In the genomic region with DNA sequence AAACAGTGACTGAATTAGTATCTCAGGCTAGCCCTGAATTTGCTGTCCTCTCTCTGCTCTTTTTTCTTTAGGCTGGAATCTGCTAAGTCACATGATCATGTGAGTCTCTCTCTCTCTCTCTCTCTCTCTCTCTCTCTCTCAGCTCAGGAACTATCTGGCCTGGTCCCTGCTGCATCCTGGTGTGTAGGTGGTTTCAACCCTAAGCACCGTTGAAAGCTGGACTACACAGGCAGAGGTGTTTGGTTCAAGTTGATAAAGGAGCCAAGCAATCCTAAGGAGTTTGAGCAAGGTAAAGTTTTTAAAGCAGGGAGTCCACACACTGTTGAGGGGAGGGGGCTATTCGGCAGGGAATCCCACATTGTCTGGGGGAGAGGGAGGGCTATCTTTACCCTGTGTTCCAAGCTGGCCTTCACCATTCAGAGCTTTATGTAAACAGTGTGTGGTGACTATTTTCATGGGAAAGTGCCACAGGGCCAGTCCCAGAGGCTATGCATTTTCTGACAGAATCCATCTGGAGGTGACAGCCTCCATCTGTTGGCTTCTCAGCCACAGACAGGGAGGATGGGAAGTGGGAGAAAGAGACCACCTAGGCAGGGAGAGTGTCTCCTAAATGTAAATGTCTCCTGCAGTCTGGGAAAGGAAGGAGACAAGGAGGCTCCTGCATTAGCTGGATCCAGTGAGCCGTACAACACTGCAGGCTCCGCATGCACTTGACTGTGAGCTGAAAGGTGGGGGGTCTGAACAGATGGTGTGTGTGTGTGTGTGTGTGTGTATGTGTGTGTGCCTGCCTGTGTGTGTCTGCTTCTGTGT, we compare ENCODE assay signal across 11 mouse cellular contexts. TPM values are rescaled to one million over a fixed set of nuclear protein-coding genes. Genes with fewer than 3 reads are reported as not detected.
DNase-seq lines count a peak whose midpoint lies in the region; ATAC-seq and TF ChIP-seq lines count a peak whose summit lies in the region.
"Had no signal": no experiment of that assay in that cellular context is flagged by ENCODE, and none has a peak within 500 bp of the region (broad histone marks: within the 10 kb centered on the region; RNA-seq: fewer than 3 reads in every experiment).

No protein-coding gene starts in this region.

- H3K9me3 ChIP-seq in kidney, embryonic 16.5 days (ENCODE audit: low read length), result no peaks in the 10 kb centered on the region
- no peaks in the 10 kb centered on the region for H3K9me3 ChIP-seq in embryonic facial prominence, embryonic 12.5 days
- H3K9me3 ChIP-seq in hindbrain, postnatal 0 days (ENCODE audit: low read length), result no peaks in the 10 kb centered on the region
- no peaks in the 10 kb centered on the region for H3K9me3 ChIP-seq in midbrain, postnatal 0 days (ENCODE audit: low read length)
- H3K9me3 ChIP-seq: embryonic facial prominence, embryonic 15.5 days had no signal

- H3K4me3 ChIP-seq in kidney, embryonic 16.5 days (ENCODE audit: low read length), result no peak overlapping the region
- no peak overlapping the region for H3K4me3 ChIP-seq in embryonic facial prominence, embryonic 12.5 days
- H3K4me3 ChIP-seq in hindbrain, postnatal 0 days (ENCODE audit: low read length), result no peak overlapping the region
- no peak overlapping the region for H3K4me3 ChIP-seq in midbrain, postnatal 0 days (ENCODE audit: low read depth, low read length)
- H3K4me3 ChIP-seq: embryonic facial prominence, embryonic 15.5 days had no signal

- TF ChIP-seq CTCF in hindbrain, postnatal 0 days (IDR thresholded peaks at IDR 0.05; ENCODE audit: low read depth), result no peak
- TF ChIP-seq CTCF in midbrain, postnatal 0 days (IDR thresholded peaks at IDR 0.05), result no peak

- DNase-seq in kidney, postnatal 36 days, result no peak
- peak; percentile 50 for DNase-seq in hindbrain, postnatal 0 days (ENCODE audit: low spot score)
- DNase-seq in midbrain, postnatal 0 days (ENCODE audit: low spot score), result peak; percentile 46
- no peak for DNase-seq in MN1 (ENCODE audit: low spot score)
- DNase-seq in urinary bladder, postnatal 14 days (ENCODE audit: low spot score), result no peak
- no peak for DNase-seq in embryo, embryonic 10 days (ENCODE audit: low spot score)

- no peak overlapping the region; the same call in 1 of the 2 replicates for H3K4me2 ChIP-seq in kidney, embryonic 16.5 days (replicated peaks; ENCODE audit: low read depth, low read length)
- no peak overlapping the region for H3K4me2 ChIP-seq in embryonic facial prominence, embryonic 12.5 days (replicated peaks)
- H3K4me2 ChIP-seq in hindbrain, postnatal 0 days (ENCODE audit: low read depth, low read length), result no peak overlapping the region
- H3K4me2 ChIP-seq in midbrain, postnatal 0 days (ENCODE audit: low read depth, low read length, poor library complexity, severe bottlenecking), result no peak overlapping the region
- H3K4me2 ChIP-seq: embryonic facial prominence, embryonic 15.5 days had no signal

- H3K4me1 ChIP-seq in kidney, embryonic 16.5 days (ENCODE audit: insufficient read depth, low read length), result peaks cover 44% of the 10 kb centered on the region
- H3K4me1 ChIP-seq in embryonic facial prominence, embryonic 12.5 days, result peaks cover 13% of the 10 kb centered on the region; the same call in 1 of the 2 replicates
- H3K4me1 ChIP-seq in hindbrain, postnatal 0 days (ENCODE audit: insufficient read depth, low read length), result no peaks in the 10 kb centered on the region
- peaks cover 6% of the 10 kb centered on the region; the same call in 1 of the 2 replicates for H3K4me1 ChIP-seq in midbrain, postnatal 0 days (ENCODE audit: insufficient read depth, low read length)

- H3K27me3 ChIP-seq in kidney, embryonic 16.5 days (ENCODE audit: insufficient read depth, low read length), result no peaks in the 10 kb centered on the region
- no peaks in the 10 kb centered on the region for H3K27me3 ChIP-seq in embryonic facial prominence, embryonic 12.5 days
- H3K27me3 ChIP-seq in hindbrain, postnatal 0 days (ENCODE audit: insufficient read depth, low read length), result no peaks in the 10 kb centered on the region
- no peaks in the 10 kb centered on the region for H3K27me3 ChIP-seq in midbrain, postnatal 0 days (ENCODE audit: insufficient read depth, low read length)
- H3K27me3 ChIP-seq: embryonic facial prominence, embryonic 15.5 days had no signal

- 28% methylated on average over 4 of the region's 4 CpGs for WGBS in kidney, embryonic 16.5 days
- WGBS in embryonic facial prominence, embryonic 12.5 days, result 62% methylated on average over 4 of the region's 4 CpGs
- 36% methylated on average over 4 of the region's 4 CpGs for WGBS in hindbrain, postnatal 0 days
- WGBS in midbrain, postnatal 0 days, result 55% methylated on average over 4 of the region's 4 CpGs

- ATAC-seq in kidney, embryonic 16.5 days (ENCODE audit: low FRiP score, low TSS enrichment), result peak; percentile 88
- ATAC-seq in embryonic facial prominence, embryonic 12.5 days (ENCODE audit: insufficient number of reproducible peaks, insufficient read depth, low FRiP score, low TSS enrichment), result peak; percentile 71; the same call in 1 of the 2 replicates
- ATAC-seq in hindbrain, postnatal 0 days, result peak; percentile 73
- peak; percentile 39; the same call in 1 of the 2 replicates for ATAC-seq in midbrain, postnatal 0 days (ENCODE audit: low FRiP score)

- H3K36me3 ChIP-seq in kidney, embryonic 16.5 days (ENCODE audit: insufficient read depth, low read length), result peaks cover 20% of the 10 kb centered on the region; the same call in 1 of the 2 replicates
- H3K36me3 ChIP-seq in embryonic facial prominence, embryonic 12.5 days, result peaks cover 30% of the 10 kb centered on the region
- H3K36me3 ChIP-seq in hindbrain, postnatal 0 days (ENCODE audit: insufficient read depth, low read length), result no peaks in the 10 kb centered on the region
- no peaks in the 10 kb centered on the region for H3K36me3 ChIP-seq in midbrain, postnatal 0 days (ENCODE audit: insufficient read depth, low read length)

- peak overlapping the region; percentile 78 for H3K27ac ChIP-seq in kidney, embryonic 16.5 days (ENCODE audit: low read length)
- H3K27ac ChIP-seq in embryonic facial prominence, embryonic 12.5 days, result peak overlapping the region; percentile 50; the same call in 1 of the 2 replicates
- peak overlapping the region; percentile 60 for H3K27ac ChIP-seq in hindbrain, postnatal 0 days
- no peak overlapping the region for H3K27ac ChIP-seq in midbrain, postnatal 0 days (ENCODE audit: low read depth, low read length)
- H3K27ac ChIP-seq: embryonic facial prominence, embryonic 15.5 days had no signal

- peak overlapping the region; percentile 40 for H3K9ac ChIP-seq in kidney, embryonic 16.5 days (replicated peaks; ENCODE audit: low read length)
- H3K9ac ChIP-seq in embryonic facial prominence, embryonic 12.5 days, result no peak overlapping the region
- no peak overlapping the region for H3K9ac ChIP-seq in hindbrain, postnatal 0 days (replicated peaks; ENCODE audit: low read length)
- H3K9ac ChIP-seq in midbrain, postnatal 0 days (replicated peaks; ENCODE audit: low read length, poor library complexity, severe bottlenecking), result no peak overlapping the region
- H3K9ac ChIP-seq: embryonic facial prominence, embryonic 15.5 days had no signal

RNA-seq across cellular contexts. Expression of gene L1td1, which starts 31.7 kb away (rescaled TPM):
- polyA plus RNA-seq in kidney, embryonic 16.5 days (2015; fragmentation: Nextera tagmentation; extraction: Ambion mirVana), result 0.45 and 0.50 TPM in 2 replicates
- polyA plus RNA-seq in embryonic facial prominence, embryonic 12.5 days (2016; fragmentation: Nextera tagmentation; extraction: Ambion mirVana), result 0.46 TPM in 2 replicates
- 1.0 TPM in 1 of 2 replicates, not detected in the other for total RNA-seq in hindbrain, postnatal 0 days (2014; rRNA removed)
- 0.15 and 0.19 TPM in 2 replicates for polyA plus RNA-seq in hindbrain, postnatal 0 days (2015; fragmentation: Nextera tagmentation; extraction: Ambion mirVana)
- not detected in 2 replicates for total RNA-seq in midbrain, postnatal 0 days (2014; rRNA removed)
- polyA plus RNA-seq in midbrain, postnatal 0 days (2015; fragmentation: Nextera tagmentation; extraction: Ambion mirVana), result not detected in 2 replicates
- total RNA-seq: left cerebral cortex, postnatal 10 days; MEL had no signal
- polyA plus RNA-seq: embryonic facial prominence, embryonic 15.5 days had no signal

RNA-seq across cellular contexts. Expression of gene Kank4, which starts 59.1 kb away (rescaled TPM):
- polyA plus RNA-seq in kidney, embryonic 16.5 days (2015; fragmentation: Nextera tagmentation; extraction: Ambion mirVana), result 2.4 and 2.6 TPM in 2 replicates
- polyA plus RNA-seq in embryonic facial prominence, embryonic 12.5 days (2016; fragmentation: Nextera tagmentation; extraction: Ambion mirVana), result 2.7 and 2.8 TPM in 2 replicates
- total RNA-seq in hindbrain, postnatal 0 days (2014; rRNA removed), result 5.6 and 5.9 TPM in 2 replicates
- 0.67 and 0.69 TPM in 2 replicates for polyA plus RNA-seq in hindbrain, postnatal 0 days (2015; fragmentation: Nextera tagmentation; extraction: Ambion mirVana)
- total RNA-seq in midbrain, postnatal 0 days (2014; rRNA removed), result 4.2 and 4.4 TPM in 2 replicates
- 0.32 and 0.49 TPM in 2 replicates for polyA plus RNA-seq in midbrain, postnatal 0 days (2015; fragmentation: Nextera tagmentation; extraction: Ambion mirVana)
- total RNA-seq: MEL had no signal

Comparison
In these comparisons a context has a peak if more than half of its experiments do, and no peak if none do; other contexts are left out.
1. DNase-seq: peak in hindbrain, postnatal 0 days (single experiment) and midbrain, postnatal 0 days (single experiment); none in kidney, postnatal 36 days (0 of 2), MN1 (single experiment), urinary bladder, postnatal 14 days (single experiment) and embryo, embryonic 10 days (single experiment).
2. Peak in every context shown above with its lines, with median percentiles within 50 percentile points of each other: ATAC-seq.